Mouse (Mus musculus) cerebellum, adult 2 months (tissue): Measurements from ENCODE around the gene Ssr2.

Experiments
- CTCF ChIP-seq: fragments of 200-500 bp; IDR thresholded peaks from 2 replicates; pipeline ENCODE4 v1.5.1; 2011; ENCODE audit warnings: low read depth, mild to moderate bottlenecking, control low read depth, low read length, moderate library complexity, borderline replicate concordance; ENCODE audit not compliant: insufficient read depth
- POLR2A ChIP-seq: fragments of 200-500 bp; IDR thresholded peaks from 2 replicates; pipeline ENCODE4 v1.6.1; 2011; ENCODE audit warnings: low read length, control low read depth, borderline replicate concordance; ENCODE audit not compliant: insufficient read depth

- TF ChIP-seq CTCF (no peak), POLR2A (no peak)
Observed at GRCm38 (mm10) chr3:88530082-88530864, 45.4 kb upstream of the Ssr2 start.
